Comparison of ENCODE assay signal across 10 mouse cellular contexts in genomic region chr3:107458104-107458503, GRCm38 (mm10). TPM values are rescaled to one million over a fixed set of nuclear protein-coding genes. Genes with fewer than 3 reads are reported as not detected.
DNase-seq lines count a peak whose midpoint lies in the region; ATAC-seq and TF ChIP-seq lines count a peak whose summit lies in the region.
"Had no signal": no experiment of that assay in that cellular context is flagged by ENCODE, and none has a peak within 500 bp of the region (broad histone marks: within the 10 kb centered on the region; RNA-seq: fewer than 3 reads in every experiment).

No protein-coding gene starts in this region.

- H3K36me3 ChIP-seq in heart, embryonic 11.5 days (ENCODE audit: control insufficient read depth, insufficient read depth, low read length), result no peaks in the 10 kb centered on the region
- H3K36me3 ChIP-seq in E14TG2a.4 (ENCODE audit: insufficient read depth, low read length), result no peaks in the 10 kb centered on the region
- no peaks in the 10 kb centered on the region for H3K36me3 ChIP-seq in embryonic facial prominence, embryonic 13.5 days
- H3K36me3 ChIP-seq in limb, embryonic 13.5 days, result no peaks in the 10 kb centered on the region

- no peak for DNase-seq in heart, postnatal 36 days
- no peak for DNase-seq in left cerebral cortex, adult 18-20 months (ENCODE audit: low spot score in 2 of 2)
- no peak for DNase-seq in layer of hippocampus, adult 9-10 months (ENCODE audit: low spot score)
- no peak for DNase-seq in spleen, postnatal 4 days (ENCODE audit: low spot score in 2 of 2)
- DNase-seq: lung, postnatal 4 days had no signal

- ATAC-seq in heart, embryonic 11.5 days (replicated peaks; ENCODE audit: insufficient number of reproducible peaks, low FRiP score, low TSS enrichment), result no peak
- no peak for ATAC-seq in embryonic facial prominence, embryonic 13.5 days (ENCODE audit: insufficient number of reproducible peaks, insufficient read depth, low FRiP score, low TSS enrichment, low read depth)
- no peak for ATAC-seq in limb, embryonic 13.5 days (ENCODE audit: low FRiP score, low read depth)

- TF ChIP-seq CTCF in E14TG2a.4 (conservative IDR thresholded peaks at IDR 0.05; ENCODE audit: low read length), result no peak

- intact Hi-C loops in heart, postnatal 36 days (cut with DNase I), result no loop called here

- no peak overlapping the region for H3K9ac ChIP-seq in heart, embryonic 11.5 days (ENCODE audit: low read depth, low read length)
- peak overlapping the region; percentile 54; the same call in 1 of the 2 replicates for H3K9ac ChIP-seq in embryonic facial prominence, embryonic 13.5 days
- peak overlapping the region; percentile 60 for H3K9ac ChIP-seq in limb, embryonic 13.5 days

- 3% methylated on average over 23 of the region's 23 CpGs for WGBS in heart, embryonic 11.5 days (ENCODE audit: insufficient replicate concordance)
- WGBS in embryonic facial prominence, embryonic 13.5 days, result 3% methylated on average over 23 of the region's 23 CpGs
- 2% methylated on average over 23 of the region's 23 CpGs for WGBS in limb, embryonic 13.5 days

- H3K4me3 ChIP-seq in heart, embryonic 11.5 days (ENCODE audit: low read depth, low read length), result peak overlapping the region; percentile 57
- peak overlapping the region; percentile 88 for H3K4me3 ChIP-seq in E14TG2a.4 (replicated peaks; ENCODE audit: low read length)
- H3K4me3 ChIP-seq in embryonic facial prominence, embryonic 13.5 days, result peak overlapping the region; percentile 57
- peak overlapping the region; percentile 58 for H3K4me3 ChIP-seq in limb, embryonic 13.5 days

- H3K27me3 ChIP-seq in heart, embryonic 11.5 days (ENCODE audit: control insufficient read depth, insufficient read depth, low read length), result peaks cover 81% of the 10 kb centered on the region
- H3K27me3 ChIP-seq in E14TG2a.4 (ENCODE audit: insufficient read depth, low read length), result peaks cover 90% of the 10 kb centered on the region
- peaks cover 99% of the 10 kb centered on the region for H3K27me3 ChIP-seq in embryonic facial prominence, embryonic 13.5 days
- H3K27me3 ChIP-seq in limb, embryonic 13.5 days, result peaks cover 97% of the 10 kb centered on the region

- H3K9me3 ChIP-seq in heart, embryonic 11.5 days (replicated peaks; ENCODE audit: control insufficient read depth, low read length), result no peaks in the 10 kb centered on the region
- H3K9me3 ChIP-seq in E14TG2a.4 (ENCODE audit: low read length), result no peaks in the 10 kb centered on the region
- no peaks in the 10 kb centered on the region for H3K9me3 ChIP-seq in embryonic facial prominence, embryonic 13.5 days
- H3K9me3 ChIP-seq in limb, embryonic 13.5 days, result no peaks in the 10 kb centered on the region

- H3K4me2 ChIP-seq in heart, embryonic 11.5 days, result peak overlapping the region; percentile 94
- H3K4me2 ChIP-seq in embryonic facial prominence, embryonic 13.5 days, result peak overlapping the region; percentile 99
- H3K4me2 ChIP-seq in limb, embryonic 13.5 days (replicated peaks), result peak overlapping the region; percentile 100

- H3K4me1 ChIP-seq in heart, embryonic 11.5 days (ENCODE audit: control insufficient read depth, insufficient read depth, low read length), result peaks cover 10% of the 10 kb centered on the region; the same call in 1 of the 2 replicates
- peaks cover 21% of the 10 kb centered on the region for H3K4me1 ChIP-seq in E14TG2a.4 (replicated peaks; ENCODE audit: low read depth, low read length)
- peaks cover 26% of the 10 kb centered on the region for H3K4me1 ChIP-seq in embryonic facial prominence, embryonic 13.5 days
- peaks cover 27% of the 10 kb centered on the region for H3K4me1 ChIP-seq in limb, embryonic 13.5 days

- no peak overlapping the region for H3K27ac ChIP-seq in heart, embryonic 11.5 days (ENCODE audit: low read depth, low read length)
- H3K27ac ChIP-seq in embryonic facial prominence, embryonic 13.5 days, result no peak overlapping the region
- no peak overlapping the region for H3K27ac ChIP-seq in limb, embryonic 13.5 days

RNA-seq across cellular contexts. Expression of gene Kcnc4, which starts 1.2 kb away (rescaled TPM):
- 0.17 and 0.18 TPM in 2 replicates for polyA plus RNA-seq in heart, embryonic 11.5 days (2014; fragmentation: Nextera tagmentation; extraction: Ambion mirVana)
- under 1 TPM; 0.11 to 0.33 TPM for total RNA-seq in heart, postnatal 36 days (2021)
- polyA plus RNA-seq in embryonic facial prominence, embryonic 13.5 days (2015; fragmentation: Nextera tagmentation; extraction: Ambion mirVana), result 0.21 and 0.22 TPM in 2 replicates
- 0.18 and 0.36 TPM in 2 replicates for polyA plus RNA-seq in limb, embryonic 13.5 days (2015; fragmentation: Nextera tagmentation; extraction: Ambion mirVana)
- total RNA-seq in left cerebral cortex, adult 18-20 months (2021), result 10 to 100 TPM; 70.5 to 75.2 TPM
- total RNA-seq: MEL had no signal

RNA-seq across cellular contexts. Expression of gene Slc6a17, which starts 59.7 kb away (rescaled TPM):
- polyA plus RNA-seq in heart, embryonic 11.5 days (2014; fragmentation: Nextera tagmentation; extraction: Ambion mirVana), result 3.3 and 4.0 TPM in 2 replicates
- total RNA-seq in heart, postnatal 36 days (2021), result 1 to 10 TPM; 1.5 to 2.0 TPM
- 9.5 and 10.3 TPM in 2 replicates for polyA plus RNA-seq in embryonic facial prominence, embryonic 13.5 days (2015; fragmentation: Nextera tagmentation; extraction: Ambion mirVana)
- 5.3 and 5.9 TPM in 2 replicates for polyA plus RNA-seq in limb, embryonic 13.5 days (2015; fragmentation: Nextera tagmentation; extraction: Ambion mirVana)
- total RNA-seq in left cerebral cortex, adult 18-20 months (2021), result 100 to 1,000 TPM; 388 to 416 TPM
